Mouse (Mus musculus): ENCODE measurements around the gene Bpifa5. TPM values are rescaled to one million over a fixed set of nuclear protein-coding genes. Genes with fewer than 3 reads are reported as not detected.

Bpifa5 gene
- polyA plus RNA-seq (2015; fragmentation: Nextera tagmentation; extraction: Ambion mirVana), result not detected in 2 replicates

GRCm38 (mm10) chr2:154162307-154162706 is at the start of gene Bpifa5:
Gene Bpifa5 (plus strand): TSS chr2:154162607.
- WGBS, result 77% methylated on average over 8 of the region's 8 CpGs
- DNase-seq (ENCODE audit: low spot score) (no peak), ATAC-seq (replicated peaks; ENCODE audit: low FRiP score, low read depth) (no peak)
- no peak within 1 kb of the TSS for H3K4me2 ChIP-seq (ENCODE audit: low read length)
- H3K4me3 ChIP-seq (replicated peaks; ENCODE audit: low read depth, low read length), result no peak within 1 kb of the TSS
- no peaks in the 10 kb centered on the region for H3K9me3 ChIP-seq (replicated peaks; ENCODE audit: low read length)
- H3K9ac ChIP-seq (ENCODE audit: low read depth, low read length), result no peak within 1 kb of the TSS
- no peaks in the 10 kb centered on the region for H3K36me3 ChIP-seq (ENCODE audit: insufficient read depth, low read length)
- H3K27me3 ChIP-seq (ENCODE audit: insufficient read depth, low read length), result no peaks in the 10 kb centered on the region
- TF ChIP-seq CTCF (IDR thresholded peaks at IDR 0.05; ENCODE audit: low read depth), result no peak
- no peak within 1 kb of the TSS for H3K27ac ChIP-seq
- no peaks in the 10 kb centered on the region for H3K4me1 ChIP-seq (replicated peaks; ENCODE audit: insufficient read depth, low read length)

DNA sequence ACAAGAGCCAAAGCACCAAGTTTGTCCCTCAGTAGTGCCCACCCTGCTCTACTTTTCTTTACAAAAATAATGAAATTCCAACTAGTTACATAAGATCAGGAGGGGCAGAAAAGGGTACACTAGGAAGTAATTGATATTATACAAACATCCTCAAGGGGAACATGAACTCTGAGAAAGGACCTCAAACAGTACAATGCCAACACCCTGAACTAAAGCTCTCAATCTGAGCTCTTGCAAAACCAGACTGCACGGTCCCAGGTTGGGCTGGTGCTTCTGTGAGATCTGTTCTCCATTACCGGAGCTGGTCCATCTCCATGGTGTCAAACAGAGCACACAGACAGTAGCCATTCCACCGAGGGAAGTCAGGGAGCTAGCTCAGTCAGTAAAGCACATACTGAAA is 45.0 kb upstream of the Bpifa5 start:
- H3K27ac ChIP-seq, result no peak overlapping the region
- no peak overlapping the region for H3K4me2 ChIP-seq (ENCODE audit: low read length)
- ATAC-seq (replicated peaks; ENCODE audit: low FRiP score, low read depth), result no peak
- no peaks in the 10 kb centered on the region for H3K9me3 ChIP-seq (replicated peaks; ENCODE audit: low read length)
- H3K9ac ChIP-seq (ENCODE audit: low read depth, low read length), result no peak overlapping the region
- H3K4me3 ChIP-seq (replicated peaks; ENCODE audit: low read depth, low read length), result no peak overlapping the region
- no peak for TF ChIP-seq CTCF (IDR thresholded peaks at IDR 0.05; ENCODE audit: low read depth)
- no peaks in the 10 kb centered on the region for H3K4me1 ChIP-seq (replicated peaks; ENCODE audit: insufficient read depth, low read length)
- DNase-seq (ENCODE audit: low spot score), result no peak
- WGBS, result 74% methylated on average over 3 of the region's 3 CpGs
- no peaks in the 10 kb centered on the region for H3K36me3 ChIP-seq (ENCODE audit: insufficient read depth, low read length)
- H3K27me3 ChIP-seq (ENCODE audit: insufficient read depth, low read length), result no peaks in the 10 kb centered on the region

GRCm38 (mm10) chr2:154130120-154130519 is 32.3 kb upstream of the Bpifa5 start, which contains the start of gene Bpifa3:
Gene Bpifa3 (plus strand): TSS chr2:154130336.
- Histone ChIP-seq H3K27me3 (ENCODE audit: insufficient read depth, low read length) (no peaks in the 10 kb centered on the region), H3K36me3 (ENCODE audit: insufficient read depth, low read length) (no peaks in the 10 kb centered on the region), H3K9ac (ENCODE audit: low read depth, low read length) (no peak within 1 kb of the TSS), H3K4me1 (replicated peaks; ENCODE audit: insufficient read depth, low read length) (no peaks in the 10 kb centered on the region), H3K4me3 (replicated peaks; ENCODE audit: low read depth, low read length) (no peak within 1 kb of the TSS), H3K4me2 (ENCODE audit: low read length) (no peak within 1 kb of the TSS), H3K27ac (no peak within 1 kb of the TSS), H3K9me3 (replicated peaks; ENCODE audit: low read length) (no peaks in the 10 kb centered on the region)
- no peak for TF ChIP-seq CTCF (IDR thresholded peaks at IDR 0.05; ENCODE audit: low read depth)
- 71% methylated on average over 2 of the region's 2 CpGs for WGBS
- ATAC-seq (replicated peaks; ENCODE audit: low FRiP score, low read depth) (no peak), DNase-seq (ENCODE audit: low spot score) (no peak)

- H3K36me3 ChIP-seq (ENCODE audit: insufficient read depth, low read length), result no peaks in the 10 kb centered on the region
- WGBS, result 77% methylated on average over 4 of the region's 4 CpGs
- TF ChIP-seq CTCF (IDR thresholded peaks at IDR 0.05; ENCODE audit: low read depth), result no peak
Observed at GRCm38 (mm10) chr2:154142580-154142979, 19.8 kb upstream of the Bpifa5 start, which contains the start of gene Bpifa1. Gene Bpifa1 (plus strand): TSS chr2:154142880.

GRCm38 (mm10) chr2:154143735-154144134 is 18.7 kb upstream of the Bpifa5 start:
- H3K27ac ChIP-seq, result no peak overlapping the region
- DNase-seq (ENCODE audit: low spot score) (no peak), ATAC-seq (replicated peaks; ENCODE audit: low FRiP score, low read depth) (no peak)
- H3K4me2 ChIP-seq (ENCODE audit: low read length), result no peak overlapping the region
- H3K4me1 ChIP-seq (replicated peaks; ENCODE audit: insufficient read depth, low read length), result no peaks in the 10 kb centered on the region
- no peak overlapping the region for H3K4me3 ChIP-seq (replicated peaks; ENCODE audit: low read depth, low read length)
- no peak overlapping the region for H3K9ac ChIP-seq (ENCODE audit: low read depth, low read length)
- no peaks in the 10 kb centered on the region for H3K9me3 ChIP-seq (replicated peaks; ENCODE audit: low read length)
- WGBS, result 78% methylated on average over 3 of the region's 3 CpGs
- no peak for TF ChIP-seq CTCF (IDR thresholded peaks at IDR 0.05; ENCODE audit: low read depth)
- H3K36me3 ChIP-seq (ENCODE audit: insufficient read depth, low read length), result no peaks in the 10 kb centered on the region
- H3K27me3 ChIP-seq (ENCODE audit: insufficient read depth, low read length), result no peaks in the 10 kb centered on the region

More at GRCm38 (mm10) chr2:154142580-154142979, 19.8 kb upstream of the Bpifa5 start, which contains the start of gene Bpifa1:
- DNase-seq (ENCODE audit: low spot score) (no peak), ATAC-seq (replicated peaks; ENCODE audit: low FRiP score, low read depth) (no peak)
- H3K9ac ChIP-seq (ENCODE audit: low read depth, low read length), result no peak within 1 kb of the TSS
- no peaks in the 10 kb centered on the region for H3K27me3 ChIP-seq (ENCODE audit: insufficient read depth, low read length)
- H3K4me3 ChIP-seq (replicated peaks; ENCODE audit: low read depth, low read length), result no peak within 1 kb of the TSS
- no peak within 1 kb of the TSS for H3K4me2 ChIP-seq (ENCODE audit: low read length)
- no peaks in the 10 kb centered on the region for H3K4me1 ChIP-seq (replicated peaks; ENCODE audit: insufficient read depth, low read length)
- H3K27ac ChIP-seq, result no peak within 1 kb of the TSS
- H3K9me3 ChIP-seq (replicated peaks; ENCODE audit: low read length), result no peaks in the 10 kb centered on the region

DNA sequence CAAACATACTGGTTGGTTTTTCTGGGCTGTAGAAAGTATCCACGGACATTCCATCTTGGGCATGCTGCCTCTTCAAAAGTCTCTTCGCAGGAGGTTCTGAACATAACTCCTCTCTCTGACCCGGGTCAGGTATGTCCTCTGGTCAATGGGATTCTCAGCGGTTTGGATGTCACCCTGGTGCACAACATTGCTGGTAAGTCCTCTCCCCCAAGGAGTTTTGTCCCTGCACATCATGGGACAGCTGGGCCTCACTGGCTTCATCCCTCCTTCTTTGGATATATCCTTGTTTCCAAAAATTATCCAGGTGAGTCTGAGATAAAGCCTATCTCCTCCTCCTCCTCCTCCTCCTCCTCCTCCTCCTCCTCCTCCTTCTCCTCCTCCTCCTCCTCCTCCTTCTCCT is 14.9 kb upstream of the Bpifa5 start:
- Histone ChIP-seq H3K36me3 (ENCODE audit: insufficient read depth, low read length) (no peaks in the 10 kb centered on the region), H3K9me3 (replicated peaks; ENCODE audit: low read length) (no peaks in the 10 kb centered on the region), H3K4me2 (ENCODE audit: low read length) (no peak overlapping the region), H3K27me3 (ENCODE audit: insufficient read depth, low read length) (no peaks in the 10 kb centered on the region), H3K9ac (ENCODE audit: low read depth, low read length) (no peak overlapping the region), H3K4me1 (replicated peaks; ENCODE audit: insufficient read depth, low read length) (no peaks in the 10 kb centered on the region), H3K4me3 (replicated peaks; ENCODE audit: low read depth, low read length) (no peak overlapping the region), H3K27ac (no peak overlapping the region)
- DNase-seq (ENCODE audit: low spot score) (no peak), ATAC-seq (replicated peaks; ENCODE audit: low FRiP score, low read depth) (no peak)
- no peak for TF ChIP-seq CTCF (IDR thresholded peaks at IDR 0.05; ENCODE audit: low read depth)
- 80% methylated on average over 4 of the region's 4 CpGs for whole genome bisulfite sequencing

DNA sequence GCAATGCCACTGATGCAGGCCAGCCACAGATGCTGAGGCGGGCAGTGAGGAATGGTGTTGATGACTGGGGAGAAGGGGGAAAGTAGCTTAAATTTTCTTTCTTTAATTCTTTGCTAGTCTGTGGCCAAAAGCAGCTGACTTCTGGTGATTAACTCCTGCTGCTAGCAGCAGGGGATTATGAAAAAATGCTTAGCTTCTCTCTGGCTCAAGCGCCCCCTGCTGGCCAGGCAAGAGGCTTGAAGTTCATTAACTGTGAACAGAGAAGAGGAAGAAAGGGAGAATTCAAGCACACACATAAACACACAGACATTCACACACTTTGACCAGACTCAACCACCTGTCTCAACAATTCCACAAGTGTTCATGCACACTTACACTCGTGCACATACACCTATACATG is 4.0 kb upstream of the Bpifa5 start:
- Histone ChIP-seq H3K36me3 (ENCODE audit: insufficient read depth, low read length) (no peaks in the 10 kb centered on the region), H3K9me3 (replicated peaks; ENCODE audit: low read length) (no peaks in the 10 kb centered on the region), H3K27me3 (ENCODE audit: insufficient read depth, low read length) (no peaks in the 10 kb centered on the region), H3K4me3 (replicated peaks; ENCODE audit: low read depth, low read length) (no peak overlapping the region), H3K4me2 (ENCODE audit: low read length) (no peak overlapping the region), H3K9ac (ENCODE audit: low read depth, low read length) (no peak overlapping the region), H3K27ac (no peak overlapping the region), H3K4me1 (replicated peaks; ENCODE audit: insufficient read depth, low read length) (no peaks in the 10 kb centered on the region)
- peak; percentile 75 for TF ChIP-seq CTCF (IDR thresholded peaks at IDR 0.05; ENCODE audit: low read depth)
- DNase-seq (ENCODE audit: low spot score) (peak; percentile 50), ATAC-seq (replicated peaks; ENCODE audit: low FRiP score, low read depth) (no peak)
- 42% methylated on average over 3 of the region's 3 CpGs for WGBS
